Mouse (Mus musculus): Measurements from ENCODE around the gene Pycr2. TPM values are rescaled to one million over a fixed set of nuclear protein-coding genes. Genes with fewer than 3 reads are reported as not detected.

The Pycr2 gene
- polyA plus RNA-seq, 1 experiment from 2014 or later = 42.1 TPM

Other genes starting within 250 kb of the Pycr2 start
- gene Mixl1, start 207.3 kb upstream of the Pycr2 start, polyA plus RNA-seq (2015; fragmentation: Nextera tagmentation; extraction: Ambion mirVana) = 0.08 TPM in 1 of 2 replicates, not detected in the other
- gene Acbd3, start 178.2 kb upstream of the Pycr2 start, polyA plus RNA-seq (2015; fragmentation: Nextera tagmentation; extraction: Ambion mirVana) = 16.9 and 20.0 TPM in 2 replicates
- 1,560 and 1,618 TPM in 2 replicates for gene H3f3a, start 90.3 kb upstream of the Pycr2 start, polyA plus RNA-seq (2015; fragmentation: Nextera tagmentation; extraction: Ambion mirVana)
- gene Sde2, start 53.2 kb upstream of the Pycr2 start, polyA plus RNA-seq (2015; fragmentation: Nextera tagmentation; extraction: Ambion mirVana) = 20.8 and 22.8 TPM in 2 replicates
- gene Lefty2, start 11.2 kb upstream of the Pycr2 start, polyA plus RNA-seq (2015; fragmentation: Nextera tagmentation; extraction: Ambion mirVana) = 0.05 and 0.14 TPM in 2 replicates
- gene Lefty1, start 30.7 kb downstream of the Pycr2 start, polyA plus RNA-seq (2015; fragmentation: Nextera tagmentation; extraction: Ambion mirVana) = 1.0 and 1.5 TPM in 2 replicates
- 10.0 and 12.1 TPM in 2 replicates for gene Tmem63a, start 38.1 kb downstream of the Pycr2 start, polyA plus RNA-seq (2015; fragmentation: Nextera tagmentation; extraction: Ambion mirVana)
- gene Ephx1, start 116.6 kb downstream of the Pycr2 start, polyA plus RNA-seq (2015; fragmentation: Nextera tagmentation; extraction: Ambion mirVana) = 10.0 and 10.7 TPM in 2 replicates
- gene 9130409I23Rik, start 146.9 kb downstream of the Pycr2 start, polyA plus RNA-seq (2015; fragmentation: Nextera tagmentation; extraction: Ambion mirVana) = not detected in 2 replicates
- 15.5 and 17.7 TPM in 2 replicates for gene Nvl, start 239.9 kb downstream of the Pycr2 start, polyA plus RNA-seq (2015; fragmentation: Nextera tagmentation; extraction: Ambion mirVana)
- 128 and 135 TPM in 2 replicates for gene Cnih4, start 240.4 kb downstream of the Pycr2 start, polyA plus RNA-seq (2015; fragmentation: Nextera tagmentation; extraction: Ambion mirVana)

Data from heart, embryonic 15.5 days (tissue).